Mouse (Mus musculus) heart, postnatal 0 days (tissue): ENCODE data around the gene Mettl7a1. TPM values are rescaled to one million over a fixed set of nuclear protein-coding genes. Genes with fewer than 3 reads are reported as not detected.
"Not testable (repeated sequence)": the region's sequence is repeated elsewhere in the genome, so short reads cannot be mapped to it uniquely, and the experiment has no call there.

Experiments
- ATAC-seq: fragments of 200-750 bp; cut with Nextera tagmentation; 2 replicates; pipeline ENCODE4 v1.8.0; 2017; ENCODE audit warnings: low read depth, moderate number of reproducible peaks, moderate library complexity; ENCODE audit not compliant: insufficient read depth
- DNase-seq: peaks from one replicate; pipeline ENCODE4 v3.0.0-alpha.2; 2016; ENCODE audit warnings: low spot score
- H3K27ac ChIP-seq: fragments of 300-500 bp; sonication (generic); 2 replicates; pipeline ENCODE4 v1.5.1; 2014; ENCODE audit warnings: low read depth, mild to moderate bottlenecking
- H3K27me3 ChIP-seq: fragments of 300-500 bp; sonication (generic); 2 replicates; pipeline ENCODE4 v1.6.1; 2014; ENCODE audit warnings: low read length, mixed read lengths; ENCODE audit not compliant: control insufficient read depth, insufficient read depth
- H3K36me3 ChIP-seq: fragments of 300-500 bp; sonication (generic); replicated peaks from 2 replicates; pipeline ENCODE4 v1.6.1; 2014; ENCODE audit warnings: low read length, mixed read lengths; ENCODE audit not compliant: control insufficient read depth, insufficient read depth
- H3K4me1 ChIP-seq: fragments of 300-500 bp; sonication (generic); 2 replicates; pipeline ENCODE4 v1.6.1; 2014; ENCODE audit warnings: antibody characterized with exemption; ENCODE audit not compliant: control insufficient read depth, insufficient read depth
- H3K4me2 ChIP-seq: fragments of 300-500 bp; sonication (generic); 2 replicates; pipeline ENCODE4 v1.6.1; 2014; ENCODE audit warnings: low read depth, mild to moderate bottlenecking, low read length, moderate library complexity
- H3K4me3 ChIP-seq: fragments of 300-500 bp; sonication (generic); 2 replicates; pipeline ENCODE4 v1.5.1; 2014; ENCODE audit warnings: low read depth, low read length
- H3K9ac ChIP-seq: fragments of 300-500 bp; sonication (generic); replicated peaks from 2 replicates; pipeline ENCODE4 v1.6.1; 2014; ENCODE audit warnings: low read depth, low read length, mixed read lengths
- H3K9me3 ChIP-seq: fragments of 300-500 bp; sonication (generic); replicated peaks from 2 replicates; pipeline ENCODE4 v1.6.1; 2016; ENCODE audit warnings: low read length; ENCODE audit not compliant: control insufficient read depth
- CTCF ChIP-seq: IDR thresholded peaks from 2 replicates; pipeline ENCODE4 v1.5.1; 2016; ENCODE audit warnings: antibody characterized with exemption, control low read depth, low read depth
- EP300 ChIP-seq: IDR thresholded peaks from 2 replicates; pipeline ENCODE4 v1.6.1; 2016; ENCODE audit warnings: antibody characterized with exemption, low read depth
- WGBS: fragments of 180-500 bp; shearing (Covaris S2); extraction: QIAGEN DNeasy Blood & Tissue Kit; methylation state at CpG from one replicate; pipeline ENCODE4 v1.1.7; 2014; 5-methylcytosine and 5-hydroxymethylcytosine counted together
- polyA plus RNA-seq: library from polyadenylated mRNA; unstranded; fragments of >200 nt; fragmentation: Nextera tagmentation; extraction: Ambion mirVana; gene quantifications from 2 replicates; pipeline ENCODE4 v1.2.1, GENCODE M21; 2015
- total RNA-seq: library from RNA; depleted of rRNA; stranded (reverse); fragments of >200 nt; gene quantifications from 2 replicates; pipeline ENCODE4 v1.2.3, GENCODE M21; 2014; ENCODE audit warnings: low replicate concordance

The Mettl7a1 gene
- total and polyA plus RNA-seq, 2 experiments from 2014 or later = 7.0 to 23.6 TPM

GRCm38 (mm10) chr15:100330739-100331138 is 26.8 kb downstream of the Mettl7a1 start:
- H3K27me3 ChIP-seq = no peaks in the 10 kb centered on the region
- no peak overlapping the region for H3K4me3 ChIP-seq
- DNase-seq = no peak
- TF ChIP-seq CTCF = no peak
- no peak for TF ChIP-seq EP300
- H3K9me3 ChIP-seq = no peaks in the 10 kb centered on the region
- no peak overlapping the region for H3K9ac ChIP-seq
- H3K4me2 ChIP-seq = no peak overlapping the region
- 88% methylated on average over 7 of the region's 7 CpGs for WGBS
- no peaks in the 10 kb centered on the region for H3K36me3 ChIP-seq
- no peaks in the 10 kb centered on the region for H3K4me1 ChIP-seq
- no peak for ATAC-seq
- H3K27ac ChIP-seq = no peak overlapping the region

GRCm38 (mm10) chr15:100332077-100332961 is 28.4 kb downstream of the Mettl7a1 start:
- 35% methylated on average over 2 of the region's 10 CpGs for WGBS
- 0 out of 2 replicates have a peak, but pooled peaks have one; percentile 4 for TF ChIP-seq CTCF
- not testable (repeated sequence) for H3K4me1 ChIP-seq, H3K4me2 ChIP-seq, DNase-seq, H3K27me3 ChIP-seq, ATAC-seq, H3K27ac ChIP-seq, H3K36me3 ChIP-seq, H3K9me3 ChIP-seq, H3K9ac ChIP-seq, H3K4me3 ChIP-seq

- Histone ChIP-seq H3K36me3 (no peaks in the 10 kb centered on the region), H3K9ac (no peak within 1 kb of the TSS), H3K4me3 (no peak within 1 kb of the TSS), H3K4me2 (no peak within 1 kb of the TSS), H3K4me1 (no peaks in the 10 kb centered on the region), H3K27ac (no peak within 1 kb of the TSS), H3K9me3 (no peaks in the 10 kb centered on the region), H3K27me3 (no peaks in the 10 kb centered on the region)
- DNase-seq = no peak
- TF ChIP-seq CTCF = no peak
- no peak for TF ChIP-seq EP300
- ATAC-seq = no peak
- 68% methylated on average over 10 of the region's 10 CpGs for WGBS
Measured at GRCm38 (mm10) chr15:100334629-100335028, 30.7 kb downstream of the Mettl7a1 start, which contains the start of gene Mettl7a3. Gene Mettl7a3 (plus strand): TSS chr15:100334929.

GRCm38 (mm10) chr15:100337328-100337727 is 33.4 kb downstream of the Mettl7a1 start:
- not testable (repeated sequence) for DNase-seq, H3K9ac ChIP-seq, H3K4me3 ChIP-seq, H3K4me1 ChIP-seq, H3K36me3 ChIP-seq, H3K27me3 ChIP-seq, ATAC-seq, H3K27ac ChIP-seq, H3K4me2 ChIP-seq, H3K9me3 ChIP-seq

GRCm38 (mm10) chr15:100337847-100338246 is 33.9 kb downstream of the Mettl7a1 start:
- not testable (repeated sequence) for DNase-seq, H3K4me2 ChIP-seq, H3K27me3 ChIP-seq, H3K36me3 ChIP-seq, ATAC-seq, H3K9me3 ChIP-seq, H3K4me1 ChIP-seq, H3K4me3 ChIP-seq, H3K27ac ChIP-seq, H3K9ac ChIP-seq
- peak; percentile 37; the same call in 1 of the 2 replicates for TF ChIP-seq CTCF
- 45% methylated on average over 10 of the region's 10 CpGs for WGBS

- not testable (repeated sequence) for H3K27me3 ChIP-seq, H3K4me3 ChIP-seq, H3K27ac ChIP-seq, H3K36me3 ChIP-seq, ATAC-seq, H3K4me1 ChIP-seq, H3K4me2 ChIP-seq, H3K9ac ChIP-seq, DNase-seq, H3K9me3 ChIP-seq
- WGBS = 69% methylated on average over 4 of the region's 5 CpGs
Measured at GRCm38 (mm10) chr15:100341314-100341980, 37.5 kb downstream of the Mettl7a1 start.
